Mouse (Mus musculus): ENCODE results near the gene Macrod2. TPM values are rescaled to one million over a fixed set of nuclear protein-coding genes. Genes with fewer than 3 reads are reported as not detected.
"Not testable (repeated sequence)": the region's sequence is repeated elsewhere in the genome, so short reads cannot be mapped to it uniquely, and the experiment has no call there.

The Macrod2 gene
- polyA plus RNA-seq, 1 experiment: 0.95 TPM

GRCm38 (mm10) chr2:140707550-140707949 lies 312.4 kb downstream of the Macrod2 start:
- no peak overlapping the region for H3K4me3 ChIP-seq (ENCODE audit: insufficient read depth, poor library complexity, severe bottlenecking)
- no peaks in the 10 kb centered on the region for H3K79me3 ChIP-seq (ENCODE audit: low read depth)
- H3K79me2 ChIP-seq (ENCODE audit: control insufficient read depth, insufficient read depth): no peaks in the 10 kb centered on the region
- H3K27me3 ChIP-seq (ENCODE audit: control insufficient read depth, insufficient read depth, insufficient read length): no peaks in the 10 kb centered on the region
- TF ChIP-seq MAX (IDR thresholded peaks at IDR 0.05) (no peak), USF1 (IDR thresholded peaks at IDR 0.05; ENCODE audit: low read depth) (no peak), FOSL1 (IDR thresholded peaks at IDR 0.05; ENCODE audit: insufficient read depth, low read length, poor library complexity, severe bottlenecking) (no peak), MYOD1 (IDR thresholded peaks at IDR 0.05; ENCODE audit: control insufficient read depth, insufficient read length, low read depth) (no peak), CEBPB (IDR thresholded peaks at IDR 0.05; ENCODE audit: low read depth) (no peak), CTCF (IDR thresholded peaks at IDR 0.05; ENCODE audit: control insufficient read depth, insufficient read depth, insufficient read length) (no peak), MYOG (IDR thresholded peaks at IDR 0.05; ENCODE audit: control insufficient read depth, extremely low read depth, insufficient read length) (no peak)
- H3K36me3 ChIP-seq (ENCODE audit: control insufficient read depth, insufficient read depth): no peaks in the 10 kb centered on the region
- H3ac ChIP-seq (ENCODE audit: control insufficient read depth, insufficient read length, low read depth): no peak overlapping the region

GRCm38 (mm10) chr2:140715822-140716221 lies 320.7 kb downstream of the Macrod2 start:
- H3K27me3 ChIP-seq (ENCODE audit: control insufficient read depth, insufficient read depth, insufficient read length): no peaks in the 10 kb centered on the region
- H3K79me3 ChIP-seq (ENCODE audit: low read depth): no peaks in the 10 kb centered on the region
- no peak overlapping the region for H3K4me3 ChIP-seq (ENCODE audit: insufficient read depth, poor library complexity, severe bottlenecking)
- H3K36me3 ChIP-seq (ENCODE audit: control insufficient read depth, insufficient read depth): no peaks in the 10 kb centered on the region
- H3ac ChIP-seq (ENCODE audit: control insufficient read depth, insufficient read length, low read depth): no peak overlapping the region
- TF ChIP-seq MYOD1 (IDR thresholded peaks at IDR 0.05; ENCODE audit: control insufficient read depth, insufficient read length, low read depth) (no peak), CEBPB (IDR thresholded peaks at IDR 0.05; ENCODE audit: low read depth) (no peak), FOSL1 (IDR thresholded peaks at IDR 0.05; ENCODE audit: insufficient read depth, low read length, poor library complexity, severe bottlenecking) (no peak), USF1 (IDR thresholded peaks at IDR 0.05; ENCODE audit: low read depth) (no peak), CTCF (IDR thresholded peaks at IDR 0.05; ENCODE audit: control insufficient read depth, insufficient read depth, insufficient read length) (no peak), MYOG (IDR thresholded peaks at IDR 0.05; ENCODE audit: control insufficient read depth, extremely low read depth, insufficient read length) (no peak), MAX (IDR thresholded peaks at IDR 0.05) (no peak)
- H3K79me2 ChIP-seq (ENCODE audit: control insufficient read depth, insufficient read depth): no peaks in the 10 kb centered on the region

GRCm38 (mm10) chr2:140717407-140717806 lies 322.3 kb downstream of the Macrod2 start:
- no peak overlapping the region for H3ac ChIP-seq (ENCODE audit: control insufficient read depth, insufficient read length, low read depth)
- no peaks in the 10 kb centered on the region for H3K36me3 ChIP-seq (ENCODE audit: control insufficient read depth, insufficient read depth)
- no peak for TF ChIP-seq MAX (IDR thresholded peaks at IDR 0.05)
- TF ChIP-seq CTCF (IDR thresholded peaks at IDR 0.05; ENCODE audit: control insufficient read depth, insufficient read depth, insufficient read length): no peak
- TF ChIP-seq CEBPB (IDR thresholded peaks at IDR 0.05; ENCODE audit: low read depth): no peak
- TF ChIP-seq USF1 (IDR thresholded peaks at IDR 0.05; ENCODE audit: low read depth): no peak
- TF ChIP-seq FOSL1 (IDR thresholded peaks at IDR 0.05; ENCODE audit: insufficient read depth, low read length, poor library complexity, severe bottlenecking): no peak
- no peak for TF ChIP-seq MYOD1 (IDR thresholded peaks at IDR 0.05; ENCODE audit: control insufficient read depth, insufficient read length, low read depth)
- TF ChIP-seq MYOG (IDR thresholded peaks at IDR 0.05; ENCODE audit: control insufficient read depth, extremely low read depth, insufficient read length): no peak
- no peaks in the 10 kb centered on the region for H3K27me3 ChIP-seq (ENCODE audit: control insufficient read depth, insufficient read depth, insufficient read length)
- no peaks in the 10 kb centered on the region for H3K79me3 ChIP-seq (ENCODE audit: low read depth)
- H3K4me3 ChIP-seq (ENCODE audit: insufficient read depth, poor library complexity, severe bottlenecking): no peak overlapping the region
- no peaks in the 10 kb centered on the region for H3K79me2 ChIP-seq (ENCODE audit: control insufficient read depth, insufficient read depth)

DNA sequence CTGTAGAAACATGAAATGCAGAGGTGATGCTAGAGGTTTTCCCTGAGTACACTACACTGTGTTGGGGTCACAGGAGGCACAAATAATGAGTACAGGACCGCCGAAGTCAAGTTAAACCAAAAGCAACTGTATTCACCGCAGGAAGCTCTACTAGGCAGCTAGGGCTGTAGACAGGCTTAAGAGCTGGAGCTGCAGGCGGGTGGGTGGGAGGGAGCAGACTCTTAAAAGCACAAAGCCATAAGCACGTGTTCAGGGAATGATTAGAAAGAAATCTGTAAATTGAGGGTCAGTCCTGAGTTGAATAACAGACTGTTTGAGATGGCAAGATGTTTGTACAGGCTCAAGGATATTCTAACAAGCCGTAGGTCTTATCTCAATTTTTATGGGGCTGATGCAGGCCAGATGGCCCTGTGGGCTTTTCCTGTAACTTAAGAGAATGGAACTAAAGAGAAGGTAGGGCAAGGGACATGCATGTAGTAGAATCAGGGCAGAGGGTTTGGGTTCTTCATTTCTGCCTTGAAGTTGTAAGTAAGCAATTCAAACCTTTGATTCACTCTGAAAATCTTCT lies 337.6 kb downstream of the Macrod2 start:
- Histone ChIP-seq H3ac (ENCODE audit: control insufficient read depth, insufficient read length, low read depth) (no peak overlapping the region), H3K4me3 (ENCODE audit: insufficient read depth, poor library complexity, severe bottlenecking) (no peak overlapping the region), H3K79me2 (ENCODE audit: control insufficient read depth, insufficient read depth) (no peaks in the 10 kb centered on the region), H3K36me3 (ENCODE audit: control insufficient read depth, insufficient read depth) (no peaks in the 10 kb centered on the region), H3K79me3 (ENCODE audit: low read depth) (no peaks in the 10 kb centered on the region), H3K27me3 (ENCODE audit: control insufficient read depth, insufficient read depth, insufficient read length) (no peaks in the 10 kb centered on the region)
- no peak for TF ChIP-seq USF1 (IDR thresholded peaks at IDR 0.05; ENCODE audit: low read depth)
- no peak for TF ChIP-seq MYOG (IDR thresholded peaks at IDR 0.05; ENCODE audit: control insufficient read depth, extremely low read depth, insufficient read length)
- no peak for TF ChIP-seq MAX (IDR thresholded peaks at IDR 0.05)

DNA sequence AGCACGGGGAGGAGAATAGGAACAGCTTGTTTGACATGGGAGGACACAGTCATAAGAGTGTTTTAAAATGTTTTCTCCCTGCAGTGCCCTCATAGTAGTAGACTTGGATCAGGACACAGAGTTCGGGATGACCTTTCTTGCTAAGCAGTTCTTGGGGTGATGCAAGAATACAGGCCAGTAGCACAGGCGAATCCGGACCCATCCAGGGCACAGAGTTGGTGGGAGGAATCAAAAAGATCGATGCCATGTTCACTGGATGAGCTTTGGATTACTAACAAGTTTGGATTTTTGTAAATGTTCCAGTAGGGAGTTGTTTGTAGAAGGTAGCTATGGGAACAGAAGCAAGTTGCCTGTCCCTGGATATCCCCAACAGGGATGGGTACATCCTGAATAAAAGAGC lies 345.4 kb downstream of the Macrod2 start:
- H3K36me3 ChIP-seq (ENCODE audit: control insufficient read depth, insufficient read depth): no peaks in the 10 kb centered on the region
- no peaks in the 10 kb centered on the region for H3K79me3 ChIP-seq (ENCODE audit: low read depth)
- H3K27me3 ChIP-seq (ENCODE audit: control insufficient read depth, insufficient read depth, insufficient read length): no peaks in the 10 kb centered on the region
- H3K79me2 ChIP-seq (ENCODE audit: control insufficient read depth, insufficient read depth): no peaks in the 10 kb centered on the region
- no peak overlapping the region for H3ac ChIP-seq (ENCODE audit: control insufficient read depth, insufficient read length, low read depth)
- H3K4me3 ChIP-seq (ENCODE audit: insufficient read depth, poor library complexity, severe bottlenecking): no peak overlapping the region
- TF ChIP-seq MAX (IDR thresholded peaks at IDR 0.05) (no peak), CTCF (IDR thresholded peaks at IDR 0.05; ENCODE audit: control insufficient read depth, insufficient read depth, insufficient read length) (no peak), USF1 (IDR thresholded peaks at IDR 0.05; ENCODE audit: low read depth) (no peak), MYOD1 (IDR thresholded peaks at IDR 0.05; ENCODE audit: control insufficient read depth, insufficient read length, low read depth) (no peak), FOSL1 (IDR thresholded peaks at IDR 0.05; ENCODE audit: insufficient read depth, low read length, poor library complexity, severe bottlenecking) (no peak), MYOG (IDR thresholded peaks at IDR 0.05; ENCODE audit: control insufficient read depth, extremely low read depth, insufficient read length) (no peak), CEBPB (IDR thresholded peaks at IDR 0.05; ENCODE audit: low read depth) (no peak)

GRCm38 (mm10) chr2:140742954-140743353 lies 347.8 kb downstream of the Macrod2 start:
- H3ac ChIP-seq (ENCODE audit: control insufficient read depth, insufficient read length, low read depth); H3K79me2 ChIP-seq (ENCODE audit: control insufficient read depth, insufficient read depth); H3K4me3 ChIP-seq (ENCODE audit: insufficient read depth, poor library complexity, severe bottlenecking); H3K27me3 ChIP-seq (ENCODE audit: control insufficient read depth, insufficient read depth, insufficient read length); H3K79me3 ChIP-seq (ENCODE audit: low read depth); H3K36me3 ChIP-seq (ENCODE audit: control insufficient read depth, insufficient read depth): not testable (repeated sequence)

All from C2C12 (cell line).